Mouse (Mus musculus) C2C12 (cell line): ENCODE results near the gene C130074G19Rik.

Experiments
- CEBPB ChIP-seq: IDR thresholded peaks from one replicate; pipeline ENCODE4 v1.6.1; 2011; ENCODE audit warnings: low read depth, mild to moderate bottlenecking, control low read depth, moderate library complexity
- CTCF ChIP-seq: IDR thresholded peaks from one replicate; pipeline ENCODE4 v1.5.1; 2011; ENCODE audit not compliant: control insufficient read depth, insufficient read depth, insufficient read length
- FOSL1 ChIP-seq: IDR thresholded peaks from one replicate; pipeline ENCODE4 v1.8.0; 2011; ENCODE audit warnings: mild to moderate bottlenecking, low read length; ENCODE audit not compliant: poor library complexity, insufficient read depth, severe bottlenecking
- MAX ChIP-seq: IDR thresholded peaks from one replicate; pipeline ENCODE4 v1.6.1; 2011; ENCODE audit warnings: mild to moderate bottlenecking, control low read depth
- MYOD1 ChIP-seq: IDR thresholded peaks from one replicate; pipeline ENCODE4 v1.6.1; 2011; ENCODE audit warnings: low read depth; ENCODE audit not compliant: control insufficient read depth, insufficient read length
- MYOG ChIP-seq: IDR thresholded peaks from one replicate; pipeline ENCODE4 v1.6.1; 2011; ENCODE audit not compliant: control insufficient read depth, insufficient read length; ENCODE audit errors: extremely low read depth
- USF1 ChIP-seq: IDR thresholded peaks from one replicate; pipeline ENCODE4 v1.6.1; 2011; ENCODE audit warnings: low read depth, mild to moderate bottlenecking, control low read depth, moderate library complexity

- TF ChIP-seq CEBPB (no peak), MYOD1 (no peak), MAX (no peak), CTCF (no peak), USF1 (no peak), MYOG (no peak), FOSL1 (no peak)
Measured at GRCm38 (mm10) chr1:184853922-184854321, 29.1 kb downstream of the C130074G19Rik start.
